Mouse (Mus musculus): ENCODE measurements around the gene Sec16b. TPM values are rescaled to one million over a fixed set of nuclear protein-coding genes. Genes with fewer than 3 reads are reported as not detected.

The Sec16b gene
- polyA plus RNA-seq, 1 experiment from 2014 or later, result 6.3 TPM

- no peak overlapping the region for H3K4me2 ChIP-seq
- no peak overlapping the region for H3K9ac ChIP-seq
- H3K36me3 ChIP-seq, result peaks cover 11% of the 10 kb centered on the region; the same call in 1 of the 2 replicates
- H3K9me3 ChIP-seq, result no peaks in the 10 kb centered on the region
- no peak overlapping the region for H3K4me3 ChIP-seq
- WGBS, result 77% methylated on average over 8 of the region's 8 CpGs
- H3K27ac ChIP-seq, result no peak overlapping the region
- no peaks in the 10 kb centered on the region for H3K4me1 ChIP-seq
- ATAC-seq (ENCODE audit: insufficient number of reproducible peaks, low FRiP score, low TSS enrichment, low read depth), result no peak
- no peaks in the 10 kb centered on the region for H3K27me3 ChIP-seq
Measured at GRCm38 (mm10) chr1:157567819-157568218, 61.3 kb downstream of the Sec16b start.

DNA sequence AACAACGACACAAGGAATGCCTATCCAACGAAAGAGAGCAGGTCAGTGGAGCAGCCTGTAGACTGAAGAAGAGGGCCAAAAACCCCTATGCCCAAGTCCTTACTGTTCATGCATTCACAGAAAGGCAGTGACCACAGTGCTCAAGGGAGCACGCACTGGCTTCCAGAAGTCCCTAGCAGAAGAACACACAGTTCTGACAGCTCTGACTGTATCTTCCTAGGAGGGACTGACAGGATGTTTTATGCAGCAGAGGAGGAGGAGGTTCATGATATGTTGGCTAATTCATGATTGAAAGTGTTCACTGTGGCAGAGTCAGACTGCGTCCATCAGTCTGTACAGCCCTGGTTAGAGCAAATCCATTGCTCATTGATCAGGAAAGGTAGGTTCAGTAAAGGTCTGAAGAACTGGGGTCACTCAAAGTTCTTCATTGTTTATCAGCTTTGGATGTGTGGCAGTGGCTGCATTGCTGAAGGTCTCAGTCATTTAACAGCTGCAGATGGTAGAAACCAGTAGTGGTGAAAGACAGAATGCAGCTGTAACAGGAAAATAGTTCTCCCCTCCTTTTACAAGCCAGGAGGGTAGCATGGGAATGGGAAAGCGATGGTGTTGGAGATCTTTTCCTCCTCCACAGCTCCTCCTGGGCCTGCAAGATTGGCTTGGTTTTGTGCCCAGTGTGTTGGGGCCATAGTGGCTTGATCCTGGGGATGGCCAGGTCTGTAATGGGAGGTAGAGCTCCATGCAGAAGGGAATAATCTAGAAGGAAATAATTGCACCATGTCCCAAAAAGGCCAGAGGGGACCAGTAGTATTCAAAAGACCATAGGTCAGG is 62.9 kb downstream of the Sec16b start:
- H3K4me3 ChIP-seq, result no peak overlapping the region
- no peak for ATAC-seq (ENCODE audit: insufficient number of reproducible peaks, low FRiP score, low TSS enrichment, low read depth)
- no peak overlapping the region for H3K9ac ChIP-seq
- no peaks in the 10 kb centered on the region for H3K27me3 ChIP-seq
- 84% methylated on average over 5 of the region's 5 CpGs for WGBS
- H3K36me3 ChIP-seq, result peaks cover 11% of the 10 kb centered on the region; the same call in 1 of the 2 replicates
- no peaks in the 10 kb centered on the region for H3K4me1 ChIP-seq
- H3K4me2 ChIP-seq, result no peak overlapping the region
- no peaks in the 10 kb centered on the region for H3K9me3 ChIP-seq
- no peak overlapping the region for H3K27ac ChIP-seq

GRCm38 (mm10) chr1:157575316-157575715 is 68.8 kb downstream of the Sec16b start:
- Histone ChIP-seq H3K27ac (no peak overlapping the region), H3K4me3 (no peak overlapping the region), H3K4me2 (no peak overlapping the region), H3K9ac (no peak overlapping the region), H3K36me3 (no peaks in the 10 kb centered on the region), H3K4me1 (no peaks in the 10 kb centered on the region), H3K9me3 (no peaks in the 10 kb centered on the region), H3K27me3 (no peaks in the 10 kb centered on the region)
- no peak for ATAC-seq (ENCODE audit: insufficient number of reproducible peaks, low FRiP score, low TSS enrichment, low read depth)
- WGBS, result 85% methylated on average over 3 of the region's 3 CpGs

DNA sequence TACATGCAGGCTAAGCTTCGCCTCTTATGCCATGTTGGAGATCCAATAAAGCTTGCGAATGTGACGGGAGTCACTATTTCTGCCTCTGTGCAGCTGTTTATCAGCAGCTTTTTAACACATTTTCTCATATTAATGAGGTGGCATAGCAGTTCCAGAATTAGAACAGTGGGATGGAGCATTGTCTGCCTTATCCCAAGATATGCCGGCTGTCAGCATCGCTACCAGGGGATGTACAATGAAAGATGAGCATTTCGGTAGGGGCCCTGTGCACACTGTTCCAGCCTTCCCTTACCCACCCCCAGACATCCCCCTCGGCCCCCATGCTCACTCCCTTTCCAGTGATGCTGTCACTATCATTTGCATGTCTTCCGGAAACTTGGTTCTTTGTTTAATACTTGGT is 71.8 kb downstream of the Sec16b start:
- WGBS, result 82% methylated on average over 8 of the region's 8 CpGs

GRCm38 (mm10) chr1:157586556-157586955 is 80.0 kb downstream of the Sec16b start:
- H3K4me1 ChIP-seq, result 0 out of 2 replicates have a peak, but pooled peaks cover 3% of the 10 kb centered on the region
- no peak overlapping the region for H3K4me2 ChIP-seq
- ATAC-seq (ENCODE audit: insufficient number of reproducible peaks, low FRiP score, low TSS enrichment, low read depth), result no peak
- no peak overlapping the region for H3K4me3 ChIP-seq
- H3K27ac ChIP-seq, result no peak overlapping the region
- H3K9ac ChIP-seq, result no peak overlapping the region
- H3K27me3 ChIP-seq, result no peaks in the 10 kb centered on the region
- WGBS, result 50% methylated on average over 5 of the region's 5 CpGs
- no peaks in the 10 kb centered on the region for H3K36me3 ChIP-seq
- no peaks in the 10 kb centered on the region for H3K9me3 ChIP-seq

More for the DNA sequence above, 71.8 kb downstream of the Sec16b start:
- ATAC-seq (ENCODE audit: insufficient number of reproducible peaks, low FRiP score, low TSS enrichment, low read depth), result no peak
- Histone ChIP-seq H3K36me3 (no peaks in the 10 kb centered on the region), H3K9me3 (no peaks in the 10 kb centered on the region), H3K4me1 (no peaks in the 10 kb centered on the region), H3K4me3 (no peak overlapping the region), H3K27ac (no peak overlapping the region), H3K27me3 (no peaks in the 10 kb centered on the region), H3K4me2 (no peak overlapping the region), H3K9ac (no peak overlapping the region)

GRCm38 (mm10) chr1:157592039-157592438 is 85.5 kb downstream of the Sec16b start:
- H3K4me1 ChIP-seq, result 0 out of 2 replicates have a peak, but pooled peaks cover 2% of the 10 kb centered on the region
- WGBS, result 36% methylated on average over 2 of the region's 2 CpGs
- H3K27me3 ChIP-seq, result no peaks in the 10 kb centered on the region
- H3K4me3 ChIP-seq, result no peak overlapping the region
- H3K9ac ChIP-seq, result no peak overlapping the region
- no peaks in the 10 kb centered on the region for H3K9me3 ChIP-seq
- H3K36me3 ChIP-seq, result no peaks in the 10 kb centered on the region
- H3K4me2 ChIP-seq, result no peak overlapping the region
- no peak for ATAC-seq (ENCODE audit: insufficient number of reproducible peaks, low FRiP score, low TSS enrichment, low read depth)
- H3K27ac ChIP-seq, result no peak overlapping the region

- H3K4me3 ChIP-seq, result no peak overlapping the region
- no peaks in the 10 kb centered on the region for H3K9me3 ChIP-seq
- H3K27me3 ChIP-seq, result no peaks in the 10 kb centered on the region
- H3K4me1 ChIP-seq, result 0 out of 2 replicates have a peak, but pooled peaks cover 2% of the 10 kb centered on the region
- no peak for ATAC-seq (ENCODE audit: insufficient number of reproducible peaks, low FRiP score, low TSS enrichment, low read depth)
- no peak overlapping the region for H3K27ac ChIP-seq
- no peaks in the 10 kb centered on the region for H3K36me3 ChIP-seq
- H3K4me2 ChIP-seq, result no peak overlapping the region
- H3K9ac ChIP-seq, result no peak overlapping the region
- 75% methylated on average over 5 of the region's 5 CpGs for WGBS
Measured at GRCm38 (mm10) chr1:157594561-157594960, 88.0 kb downstream of the Sec16b start.

- H3K27me3 ChIP-seq, result no peaks in the 10 kb centered on the region
- 88% methylated on average over 9 of the region's 9 CpGs for WGBS
- no peak overlapping the region for H3K9ac ChIP-seq
Measured at GRCm38 (mm10) chr1:157595165-157595564, 88.6 kb downstream of the Sec16b start.

DNA sequence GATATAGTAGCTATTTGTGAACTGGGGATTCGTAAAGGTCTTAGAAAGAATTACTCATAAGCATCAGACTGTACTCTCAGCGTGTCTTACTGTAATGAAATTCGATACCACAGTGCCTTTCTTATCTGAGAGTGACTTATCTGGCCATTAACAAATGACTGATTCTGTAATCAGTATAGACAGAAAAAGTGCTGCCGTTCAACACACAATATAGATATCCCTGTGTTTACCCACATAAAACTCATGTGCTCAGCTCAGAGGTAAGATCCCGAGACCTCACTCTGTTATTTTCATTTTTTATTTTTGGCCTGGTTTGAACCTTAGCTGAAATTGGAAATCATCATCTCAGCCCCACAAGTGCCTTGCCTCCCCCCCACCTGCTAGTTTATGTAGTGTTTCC is 98.0 kb downstream of the Sec16b start:
- no peaks in the 10 kb centered on the region for H3K4me1 ChIP-seq
- H3K9me3 ChIP-seq, result no peaks in the 10 kb centered on the region
- H3K36me3 ChIP-seq, result no peaks in the 10 kb centered on the region
- WGBS, result 65% methylated on average over 5 of the region's 5 CpGs
- H3K4me3 ChIP-seq, result no peak overlapping the region
- no peaks in the 10 kb centered on the region for H3K27me3 ChIP-seq
- H3K27ac ChIP-seq, result no peak overlapping the region
- H3K9ac ChIP-seq, result no peak overlapping the region
- ATAC-seq (ENCODE audit: insufficient number of reproducible peaks, low FRiP score, low TSS enrichment, low read depth), result no peak
- no peak overlapping the region for H3K4me2 ChIP-seq

More at GRCm38 (mm10) chr1:157595165-157595564, 88.6 kb downstream of the Sec16b start:
- Histone ChIP-seq H3K4me3 (no peak overlapping the region), H3K4me1 (0 out of 2 replicates have a peak, but pooled peaks cover 2% of the 10 kb centered on the region), H3K36me3 (no peaks in the 10 kb centered on the region), H3K27ac (no peak overlapping the region), H3K9me3 (no peaks in the 10 kb centered on the region), H3K4me2 (no peak overlapping the region)
- no peak for ATAC-seq (ENCODE audit: insufficient number of reproducible peaks, low FRiP score, low TSS enrichment, low read depth)

Other genes with a start within 250 kb of the Sec16b start
- gene Rasal2, start 94.1 kb upstream of the Sec16b start, polyA plus RNA-seq (2015; fragmentation: Nextera tagmentation; extraction: Ambion mirVana), result 12.4 and 12.8 TPM in 2 replicates
- 10.9 and 12.2 TPM in 2 replicates for gene Cryzl2, start 48.2 kb upstream of the Sec16b start, polyA plus RNA-seq (2015; fragmentation: Nextera tagmentation; extraction: Ambion mirVana)

Measured in limb, embryonic 15.5 days (tissue).